Mouse (Mus musculus) kidney, embryonic 14.5 days (tissue): Measurements from ENCODE around the gene Mettl16. TPM values are rescaled to one million over a fixed set of nuclear protein-coding genes. Genes with fewer than 3 reads are reported as not detected.

ENCODE experiments used
- ATAC-seq: fragments of 200-750 bp; cut with Nextera tagmentation; 2 replicates; pipeline ENCODE4 v1.8.0; 2017; ENCODE audit warnings: moderate number of reproducible peaks, mild to moderate bottlenecking, moderate TSS enrichment, moderate library complexity; ENCODE audit not compliant: low FRiP score, low TSS enrichment
- H3K27ac ChIP-seq: fragments of 300-500 bp; sonication (generic); 2 replicates; pipeline ENCODE4 v1.5.1; 2014; ENCODE audit warnings: low read depth, mild to moderate bottlenecking, low read length, moderate library complexity, mixed read lengths
- H3K27me3 ChIP-seq: fragments of 300-500 bp; sonication (generic); 2 replicates; pipeline ENCODE4 v1.6.1; 2014; ENCODE audit warnings: mild to moderate bottlenecking, low read length; ENCODE audit not compliant: control insufficient read depth, insufficient read depth
- H3K36me3 ChIP-seq: fragments of 300-500 bp; sonication (generic); 2 replicates; pipeline ENCODE4 v1.6.1; 2014; ENCODE audit warnings: low read length, mixed read lengths; ENCODE audit not compliant: control insufficient read depth, insufficient read depth
- H3K4me1 ChIP-seq: fragments of 300-500 bp; sonication (generic); 2 replicates; pipeline ENCODE4 v1.6.1; 2014; ENCODE audit warnings: low read length, mixed read lengths; ENCODE audit not compliant: control insufficient read depth, insufficient read depth
- H3K4me2 ChIP-seq: fragments of 300-500 bp; sonication (generic); replicated peaks from 2 replicates; pipeline ENCODE4 v1.6.1; 2014; ENCODE audit warnings: low read depth, mild to moderate bottlenecking, low read length
- H3K4me3 ChIP-seq: fragments of 300-500 bp; sonication (generic); 2 replicates; pipeline ENCODE4 v1.5.1; 2014; ENCODE audit warnings: mild to moderate bottlenecking, low read length
- H3K9ac ChIP-seq: fragments of 300-500 bp; sonication (generic); 2 replicates; pipeline ENCODE4 v1.6.1; 2014; ENCODE audit warnings: low read depth, mild to moderate bottlenecking, low read length, moderate library complexity
- H3K9me3 ChIP-seq: fragments of 300-500 bp; sonication (generic); 2 replicates; pipeline ENCODE4 v1.6.1; 2016; ENCODE audit warnings: low read length; ENCODE audit not compliant: control insufficient read depth
- WGBS: fragments of 180-500 bp; shearing (Covaris S2); extraction: QIAGEN DNeasy Blood & Tissue Kit; methylation state at CpG from one replicate; pipeline ENCODE4 v1.1.7; 2014; 5-methylcytosine and 5-hydroxymethylcytosine counted together
- polyA plus RNA-seq: library from polyadenylated mRNA; unstranded; fragments of >200 nt; fragmentation: Nextera tagmentation; extraction: Ambion mirVana; gene quantifications from 2 replicates; pipeline ENCODE4 v1.2.1, GENCODE M21; 2014

Gene Mettl16
- polyA plus RNA-seq, 1 experiment from 2014 or later, result 42.0 TPM

DNA sequence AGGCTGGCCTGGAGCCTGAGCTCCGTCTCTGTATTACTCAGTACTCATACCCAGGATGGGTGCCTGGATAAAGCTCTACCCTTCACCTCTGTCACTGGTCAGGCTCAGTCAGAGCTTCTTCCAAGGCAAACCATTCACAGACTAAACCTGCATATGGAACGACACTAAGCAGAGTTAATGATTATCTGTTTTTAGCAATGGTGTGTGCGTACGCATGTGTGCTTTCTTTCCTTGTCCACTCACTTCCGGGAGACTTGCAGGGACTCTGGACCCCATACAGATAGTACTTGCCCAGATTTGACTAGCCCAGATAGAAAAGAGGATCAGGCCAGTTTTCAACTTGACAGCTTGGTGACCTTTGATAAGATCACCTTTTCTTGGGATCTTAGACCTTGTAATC lies 56.1 kb downstream of the Mettl16 start:
- H3K36me3 ChIP-seq, result 0 out of 2 replicates have a peak, but pooled peaks cover 4% of the 10 kb centered on the region
- WGBS, result 76% methylated on average over 5 of the region's 5 CpGs
- no peak for ATAC-seq
- H3K4me3 ChIP-seq, result no peak overlapping the region
- H3K4me1 ChIP-seq, result peaks cover 17% of the 10 kb centered on the region
- H3K27me3 ChIP-seq, result no peaks in the 10 kb centered on the region
- no peaks in the 10 kb centered on the region for H3K9me3 ChIP-seq
- no peak overlapping the region for H3K4me2 ChIP-seq
- H3K9ac ChIP-seq, result no peak overlapping the region
- H3K27ac ChIP-seq, result no peak overlapping the region

DNA sequence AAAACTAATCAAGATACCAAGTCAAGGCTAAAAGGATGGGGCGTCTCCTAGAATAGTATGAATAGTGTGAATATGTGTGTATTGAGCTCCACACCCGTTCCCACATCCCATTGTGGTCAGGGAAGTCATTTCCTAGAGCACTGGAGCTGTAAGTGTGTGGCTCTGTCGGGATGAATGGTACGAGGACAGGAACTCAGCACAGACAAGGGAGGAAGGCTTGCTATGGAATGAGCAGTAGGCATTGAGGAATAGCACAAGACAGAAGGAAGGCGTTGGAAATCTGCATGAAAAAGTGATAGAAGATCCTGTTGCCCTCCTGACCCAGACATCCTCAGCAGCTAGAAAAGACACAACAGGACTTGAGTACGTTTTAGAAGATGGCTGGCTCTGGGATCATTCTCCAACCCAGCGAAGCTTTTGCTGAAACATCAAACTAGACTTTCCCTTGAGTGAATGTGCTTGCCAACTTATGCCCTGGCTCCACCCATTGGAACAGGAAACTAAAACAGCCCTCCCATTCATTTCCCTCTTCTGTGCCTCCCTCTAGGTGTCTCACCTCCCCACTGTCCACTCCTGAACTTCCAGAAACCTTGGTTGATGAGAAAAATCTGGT lies 57.3 kb downstream of the Mettl16 start:
- H3K4me1 ChIP-seq, result peaks cover 18% of the 10 kb centered on the region
- H3K27me3 ChIP-seq, result no peaks in the 10 kb centered on the region
- no peak overlapping the region for H3K4me3 ChIP-seq
- no peak for ATAC-seq
- H3K9ac ChIP-seq, result no peak overlapping the region
- H3K27ac ChIP-seq, result no peak overlapping the region
- no peak overlapping the region for H3K4me2 ChIP-seq
- WGBS, result 69% methylated on average over 7 of the region's 7 CpGs
- 0 out of 2 replicates have a peak, but pooled peaks cover 4% of the 10 kb centered on the region for H3K36me3 ChIP-seq
- no peaks in the 10 kb centered on the region for H3K9me3 ChIP-seq

DNA sequence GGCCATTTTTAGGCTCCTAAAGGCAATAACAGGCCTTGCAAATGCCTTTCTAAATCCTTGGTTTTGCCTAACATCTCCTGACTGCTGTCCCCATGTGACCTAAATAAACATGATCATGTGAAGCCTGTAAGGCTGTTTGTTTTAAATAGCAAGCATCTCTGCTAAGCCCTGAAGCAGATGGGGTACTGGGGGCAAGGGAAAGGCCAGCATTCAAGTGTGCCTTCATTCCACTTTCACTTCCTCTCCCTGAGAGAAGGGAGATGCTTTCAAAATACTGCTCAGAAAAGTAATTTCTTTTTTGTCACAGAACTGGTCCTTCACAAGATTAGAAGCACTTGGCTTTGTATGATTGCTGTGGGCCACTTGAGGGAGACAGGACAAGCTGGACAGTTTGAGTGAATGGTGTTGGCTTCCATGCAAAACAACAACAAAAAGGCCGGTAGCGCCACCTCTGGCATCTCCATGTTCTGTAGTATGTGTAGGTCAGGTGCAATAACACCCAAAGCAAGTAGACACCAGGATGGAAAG lies 57.8 kb downstream of the Mettl16 start:
- Histone ChIP-seq H3K4me1 (peaks cover 24% of the 10 kb centered on the region), H3K4me3 (no peak overlapping the region), H3K27me3 (no peaks in the 10 kb centered on the region), H3K9ac (no peak overlapping the region), H3K36me3 (0 out of 2 replicates have a peak, but pooled peaks cover 2% of the 10 kb centered on the region), H3K4me2 (no peak overlapping the region), H3K9me3 (no peaks in the 10 kb centered on the region), H3K27ac (no peak overlapping the region)
- 34% methylated on average over 2 of the region's 2 CpGs for WGBS
- ATAC-seq, result no peak

DNA sequence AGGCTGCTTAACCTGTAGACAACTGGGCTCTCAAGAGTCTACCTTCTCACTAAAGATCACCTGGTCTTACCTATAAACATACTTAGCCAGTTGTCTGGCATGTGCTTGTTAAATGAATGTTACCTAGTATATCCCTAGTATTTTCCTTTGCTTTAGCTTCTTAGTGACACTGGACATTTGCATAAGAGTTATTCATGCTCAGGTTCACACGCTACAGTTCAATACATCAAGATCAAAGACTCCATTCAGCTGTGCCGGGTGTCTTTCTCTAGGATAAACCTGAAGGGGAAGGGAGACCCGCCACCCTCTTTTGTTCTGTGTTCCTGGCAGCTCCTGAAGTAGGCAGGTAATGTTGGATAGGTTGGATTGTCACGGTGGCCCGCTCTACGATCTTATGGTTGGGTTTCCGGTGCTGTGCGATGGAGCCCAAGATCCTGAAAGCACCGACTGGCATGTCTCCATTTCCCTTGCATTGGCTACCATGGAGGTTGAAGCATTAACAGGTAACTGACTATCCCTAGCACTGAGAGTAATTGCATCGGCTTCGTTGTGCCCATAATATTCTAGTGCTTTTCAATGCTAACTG lies 58.4 kb downstream of the Mettl16 start:
- Histone ChIP-seq H3K4me2 (peak overlapping the region; percentile 90), H3K27me3 (no peaks in the 10 kb centered on the region), H3K36me3 (no peaks in the 10 kb centered on the region), H3K4me1 (peaks cover 30% of the 10 kb centered on the region), H3K27ac (peak overlapping the region; percentile 90; the same call in 1 of the 2 replicates), H3K9me3 (no peaks in the 10 kb centered on the region), H3K9ac (peak overlapping the region; percentile 80; the same call in 1 of the 2 replicates), H3K4me3 (peak overlapping the region; percentile 92)
- 12% methylated on average over 11 of the region's 11 CpGs for WGBS
- no peak for ATAC-seq

DNA sequence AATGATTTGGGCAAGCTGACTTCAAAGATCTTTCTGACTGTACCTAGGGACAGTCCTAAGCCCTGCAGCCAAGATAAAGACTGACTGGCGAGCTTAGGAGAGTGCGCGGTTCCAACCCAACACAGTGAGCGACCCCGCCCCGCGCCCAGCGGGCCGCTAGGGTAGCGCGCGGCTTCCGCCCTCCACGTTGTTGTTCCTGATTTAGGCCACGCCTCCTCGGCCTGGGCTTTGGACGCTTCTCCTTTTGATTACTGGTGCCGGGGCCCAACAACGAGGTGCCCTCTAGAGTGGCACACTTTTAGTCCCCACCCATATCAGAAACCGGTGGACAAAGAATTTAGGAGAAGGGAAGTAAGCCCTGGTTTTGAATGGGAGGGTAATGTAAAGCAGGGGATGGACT lies 59.2 kb downstream of the Mettl16 start:
- Histone ChIP-seq H3K9me3 (no peaks in the 10 kb centered on the region), H3K27me3 (no peaks in the 10 kb centered on the region), H3K4me1 (peaks cover 37% of the 10 kb centered on the region), H3K4me3 (peak overlapping the region; percentile 92), H3K27ac (peak overlapping the region; percentile 90), H3K9ac (peak overlapping the region; percentile 80; the same call in 1 of the 2 replicates), H3K36me3 (no peaks in the 10 kb centered on the region), H3K4me2 (peak overlapping the region; percentile 90)
- under 1% methylated on average over 20 of the region's 20 CpGs for WGBS
- ATAC-seq, result peak; percentile 48

DNA sequence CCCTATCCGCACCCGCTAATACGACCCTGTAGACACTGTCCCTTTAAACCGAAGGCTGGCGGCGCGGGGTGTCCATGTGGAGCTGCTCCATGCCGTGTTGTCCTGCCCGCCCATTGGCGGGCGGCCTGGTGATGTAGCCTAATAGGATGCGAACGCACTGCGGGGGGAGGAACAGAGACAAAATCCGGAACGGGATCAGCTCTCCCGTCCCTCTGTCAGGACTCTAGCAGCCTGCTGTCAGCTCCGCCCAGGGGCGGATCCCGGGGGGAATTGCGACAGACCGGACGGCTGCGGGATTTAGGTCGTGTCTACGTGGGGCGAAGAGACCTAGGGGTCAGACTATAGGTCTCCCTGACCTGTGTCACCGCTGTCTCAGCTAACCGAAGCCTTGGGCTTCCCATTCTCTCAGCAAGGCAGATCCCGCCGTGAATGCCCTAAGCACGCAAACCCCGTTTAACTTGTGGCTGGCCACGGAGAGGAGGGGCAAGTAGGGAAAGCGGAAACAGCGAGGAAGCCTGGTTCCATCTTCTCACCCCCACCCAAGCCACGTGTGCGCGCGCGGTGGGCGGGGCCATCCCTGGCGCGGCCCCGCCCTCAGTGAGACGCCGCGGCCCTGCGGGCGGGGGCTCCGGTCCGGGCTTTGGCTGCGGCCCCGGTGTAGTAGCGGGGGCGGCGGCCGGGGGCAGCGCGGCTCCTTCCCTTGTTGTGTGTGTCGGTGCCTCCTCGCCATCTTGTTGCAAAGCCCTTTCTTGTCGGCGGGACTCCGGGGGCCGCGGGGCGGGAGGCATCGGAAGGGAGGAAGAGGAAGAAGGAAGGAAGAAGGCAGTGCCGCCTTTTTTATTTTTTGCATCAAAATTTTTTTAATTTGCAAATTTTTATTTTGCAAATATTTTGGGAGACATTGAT lies 59.9 kb downstream of the Mettl16 start, which contains the start of gene Mnt:
Mnt (plus strand) TSS at position 665 of the 906 bp plus-strand sequence.
- Histone ChIP-seq H3K4me3 (peak within 1 kb of the TSS; percentile 92), H3K9me3 (no peaks in the 10 kb centered on the region), H3K27me3 (no peaks in the 10 kb centered on the region), H3K27ac (peak within 1 kb of the TSS; percentile 90), H3K4me2 (peak within 1 kb of the TSS; percentile 90), H3K9ac (peak within 1 kb of the TSS; percentile 80), H3K36me3 (no peaks in the 10 kb centered on the region), H3K4me1 (peaks cover 40% of the 10 kb centered on the region)
- peak; percentile 87 for ATAC-seq
- under 1% methylated on average over 70 of the region's 70 CpGs for WGBS

DNA sequence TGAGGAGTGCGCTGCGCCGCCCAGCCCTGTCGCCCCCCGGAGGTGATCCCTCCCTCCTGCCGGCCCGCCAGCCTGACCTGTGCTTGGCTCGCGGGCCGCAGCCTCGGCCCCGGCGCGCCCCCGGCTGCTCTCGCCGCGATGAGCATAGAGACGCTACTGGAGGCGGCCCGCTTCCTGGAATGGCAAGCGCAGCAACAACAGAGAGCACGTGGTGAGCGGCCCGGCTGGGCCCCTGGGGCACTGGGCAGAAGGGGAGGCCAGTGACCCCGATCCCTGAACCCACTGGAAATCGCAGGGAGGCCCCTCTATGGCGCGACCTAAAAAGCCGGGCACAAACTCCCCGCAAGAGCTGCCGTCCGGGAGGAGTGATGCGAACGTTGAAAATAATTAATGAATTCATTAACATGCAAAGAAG lies 60.6 kb downstream of the Mettl16 start:
- H3K9me3 ChIP-seq, result no peaks in the 10 kb centered on the region
- peaks cover 40% of the 10 kb centered on the region for H3K4me1 ChIP-seq
- peak overlapping the region; percentile 90 for H3K4me2 ChIP-seq
- 0% methylated on average over 35 of the region's 35 CpGs for WGBS
- ATAC-seq, result 0 out of 2 replicates have a peak, but pooled peaks have one; percentile 1
- peak overlapping the region; percentile 92 for H3K4me3 ChIP-seq
- peak overlapping the region; percentile 80 for H3K9ac ChIP-seq
- no peaks in the 10 kb centered on the region for H3K27me3 ChIP-seq
- peak overlapping the region; percentile 90 for H3K27ac ChIP-seq
- no peaks in the 10 kb centered on the region for H3K36me3 ChIP-seq

DNA sequence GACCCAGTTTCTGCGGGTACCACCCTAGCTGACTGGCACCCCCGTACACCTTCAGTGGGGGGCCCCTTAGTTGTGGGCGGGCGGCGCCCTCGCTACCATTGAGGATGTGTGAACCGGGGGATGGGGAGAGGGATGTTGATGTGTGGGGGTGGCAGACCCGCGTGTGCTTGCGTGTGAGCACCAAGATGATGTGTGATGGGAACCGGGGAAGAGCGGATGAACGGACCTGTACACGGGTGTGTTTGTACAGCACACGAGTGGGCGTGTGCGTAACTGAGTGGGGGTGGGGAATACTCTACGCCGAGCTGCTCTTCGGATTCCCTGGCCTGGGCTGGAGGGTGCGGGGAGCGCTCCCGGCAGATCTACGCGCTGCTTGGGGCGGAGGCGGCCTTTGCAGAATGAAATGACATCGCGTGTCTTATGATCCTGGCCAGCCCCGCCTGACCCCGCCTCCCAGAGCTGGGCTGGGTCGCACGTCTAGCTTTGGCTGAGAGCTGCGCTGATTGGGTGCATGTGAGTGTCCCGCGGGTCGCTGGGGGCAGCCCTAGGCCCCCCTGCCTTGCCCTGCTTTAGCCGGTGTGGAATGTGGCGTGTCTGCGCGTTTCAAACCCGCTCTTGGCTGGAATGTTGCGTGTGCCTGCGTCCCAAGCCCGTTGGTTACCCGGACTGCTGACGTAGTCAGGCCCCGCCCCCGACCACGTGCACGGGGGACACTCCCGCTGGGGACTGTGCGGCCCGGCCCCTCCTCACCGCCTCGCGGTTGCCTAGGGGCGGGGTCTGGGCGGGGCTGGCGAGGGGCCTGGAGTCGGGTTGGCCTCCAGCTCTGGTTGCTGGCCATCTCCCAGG lies 61.2 kb downstream of the Mettl16 start:
- Histone ChIP-seq H3K27ac (peak overlapping the region; percentile 90), H3K9me3 (no peaks in the 10 kb centered on the region), H3K27me3 (no peaks in the 10 kb centered on the region), H3K4me1 (peaks cover 38% of the 10 kb centered on the region), H3K36me3 (no peaks in the 10 kb centered on the region), H3K9ac (peak overlapping the region; percentile 80), H3K4me2 (peak overlapping the region; percentile 90), H3K4me3 (peak overlapping the region; percentile 92)
- peak; percentile 80 for ATAC-seq
- under 1% methylated on average over 61 of the region's 61 CpGs for WGBS
